Mouse (Mus musculus): ENCODE measurements around the gene 4930404N11Rik.

DNA sequence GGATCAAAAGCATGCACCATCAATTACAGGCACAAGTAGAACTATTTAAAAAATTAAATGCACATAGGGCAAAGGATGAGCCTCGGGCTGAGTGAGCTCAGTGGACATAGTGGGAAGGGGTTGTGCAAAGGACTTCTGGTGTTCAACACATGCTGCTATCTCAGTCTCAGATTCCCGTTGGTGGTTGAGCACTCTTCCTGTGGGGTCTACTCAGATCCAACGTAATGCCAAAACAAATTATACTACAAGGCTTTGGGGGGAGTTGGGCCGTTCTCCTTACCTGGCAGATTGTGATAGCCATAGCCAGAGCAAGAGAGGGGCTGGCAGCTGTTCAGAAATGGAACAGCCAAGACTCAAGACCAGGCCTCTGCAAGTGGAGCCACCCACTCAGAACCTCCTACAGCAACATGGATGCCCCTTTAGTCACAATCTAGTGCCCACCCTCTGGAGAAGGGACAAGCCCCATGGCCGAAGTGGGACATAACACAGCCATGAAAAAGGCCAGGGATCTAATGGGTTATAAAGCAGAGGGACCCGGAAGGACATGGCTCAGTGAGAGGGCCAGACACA is 14.3 kb upstream of the 4930404N11Rik start:
- TF ChIP-seq CTCF (IDR thresholded peaks at IDR 0.05; ENCODE audit: low read depth) (no peak), EP300 (IDR thresholded peaks at IDR 0.05; ENCODE audit: low read depth) (no peak)
